Mouse (Mus musculus) CH12.LX (cell line): ENCODE data around the gene Map2k4. TPM values are rescaled to one million over a fixed set of nuclear protein-coding genes. Genes with fewer than 3 reads are reported as not detected.

ENCODE experiments used
- DNase-seq: peaks from one replicate; pipeline ENCODE4 v3.0.0-alpha.2; 2013; ENCODE audit errors: extremely low read depth
- H3K27ac ChIP-seq: 2 replicates; pipeline ENCODE4 v1.5.1; 2012; ENCODE audit warnings: low read depth, mild to moderate bottlenecking, control low read depth, moderate library complexity; ENCODE audit not compliant: insufficient read depth
- H3K27me3 ChIP-seq: replicated peaks from 2 replicates; pipeline ENCODE3; 2012; ENCODE audit warnings: inconsistent platforms
- H3K36me3 ChIP-seq, 2 experiments: replicated peaks in 1 of 2; 2 replicates each; pipeline versions ENCODE3 to v1.6.1; 2012; ENCODE audit warnings: inconsistent platforms in 1 of 2, low read length in 1 of 2, mild to moderate bottlenecking in 1 of 2, mixed read lengths in 1 of 2, moderate library complexity in 1 of 2; ENCODE audit not compliant: control insufficient read depth in 1 of 2, insufficient read depth in 1 of 2
- H3K4me1 ChIP-seq, 2 experiments: 2 replicates each; pipeline ENCODE4 v1.6.1; 2012; ENCODE audit warnings: inconsistent platforms in 1 of 2, moderate library complexity in 1 of 2; ENCODE audit not compliant: insufficient read depth in 2 of 2, control insufficient read depth in 1 of 2
- H3K4me2 ChIP-seq: 2 replicates; pipeline ENCODE4 v1.6.1; 2012; ENCODE audit warnings: low read depth, mild to moderate bottlenecking, control low read depth; ENCODE audit not compliant: poor library complexity, insufficient read depth, severe bottlenecking
- H3K4me3 ChIP-seq, 3 experiments: fragments of 150-350 bp in 1 of 3; sonication (generic) in 1 of 3; replicated peaks in 1 of 3; 2 replicates each; pipeline versions ENCODE3 to v1.5.1; 2011 to 2012; ENCODE audit warnings: low read depth in 2 of 3, low read length in 2 of 3, mild to moderate bottlenecking in 2 of 3, moderate library complexity in 2 of 3, control low read depth in 1 of 3, improper control_type of control experiment in 1 of 3, inconsistent platforms in 1 of 3, mixed read lengths in 1 of 3; ENCODE audit not compliant: poor library complexity in 1 of 3
- H3K79me2 ChIP-seq: replicated peaks from 2 replicates; pipeline ENCODE4 v1.6.1; 2012; ENCODE audit warnings: mild to moderate bottlenecking, moderate library complexity; ENCODE audit not compliant: control insufficient read depth, poor library complexity, insufficient read depth, severe bottlenecking; ENCODE audit errors: extremely low read depth
- H3K9ac ChIP-seq: 2 replicates; pipeline ENCODE4 v1.6.1; 2012; ENCODE audit warnings: low read depth, mild to moderate bottlenecking, control low read depth, moderate library complexity; ENCODE audit not compliant: insufficient read depth
- H3K9me3 ChIP-seq: replicated peaks from 2 replicates; pipeline ENCODE3; 2012; ENCODE audit warnings: low read length, inconsistent platforms, mixed read lengths
- CHD2 ChIP-seq: IDR thresholded peaks from 2 replicates; pipeline ENCODE4 v1.6.1; 2011; ENCODE audit warnings: low read length, improper control_type of control experiment
- CTCF ChIP-seq, 2 experiments: IDR thresholded peaks in 1 of 2; conservative IDR thresholded peaks in 1 of 2; 2 replicates each; pipeline ENCODE4 v1.5.1; 2011 to 2012; ENCODE audit warnings: low read depth in 2 of 2, low read length in 2 of 2, improper control_type of control experiment in 1 of 2, inconsistent platforms in 1 of 2, mild to moderate bottlenecking in 1 of 2, moderate library complexity in 1 of 2
- E2F4 ChIP-seq: IDR thresholded peaks from 2 replicates; pipeline ENCODE4 v1.6.1; 2011; ENCODE audit warnings: low read depth, low read length, improper control_type of control experiment; ENCODE audit not compliant: insufficient replicate concordance
- ELF1 ChIP-seq: IDR thresholded peaks from 2 replicates; pipeline ENCODE4 v1.6.1; 2014; ENCODE audit warnings: low read depth, mild to moderate bottlenecking, inconsistent platforms, low read length, improper control_type of control experiment
- EP300 ChIP-seq: IDR thresholded peaks from 2 replicates; pipeline ENCODE4 v1.6.1; 2011; ENCODE audit warnings: low read length, improper control_type of control experiment
- ETS1 ChIP-seq: conservative IDR thresholded peaks from 2 replicates; pipeline ENCODE4 v1.6.1; 2012; ENCODE audit warnings: low read depth, mild to moderate bottlenecking, inconsistent platforms, low read length, improper control_type of control experiment, moderate library complexity
- HCFC1 ChIP-seq: IDR thresholded peaks from 2 replicates; pipeline ENCODE4 v1.6.1; 2012; ENCODE audit warnings: low read depth, mild to moderate bottlenecking, inconsistent platforms, low read length, improper control_type of control experiment
- IRF4 ChIP-seq: IDR thresholded peaks from 2 replicates; pipeline ENCODE4 v1.6.1; 2014; ENCODE audit warnings: low read depth, mild to moderate bottlenecking, inconsistent platforms, low read length, improper control_type of control experiment
- JUND ChIP-seq: conservative IDR thresholded peaks from 2 replicates; pipeline ENCODE4 v1.6.1; 2011; ENCODE audit warnings: low read depth, low read length, improper control_type of control experiment
- MAFK ChIP-seq: IDR thresholded peaks from 2 replicates; pipeline ENCODE4 v1.6.1; 2011; ENCODE audit warnings: low read length, improper control_type of control experiment; ENCODE audit not compliant: insufficient replicate concordance
- MAX ChIP-seq: IDR thresholded peaks from 2 replicates; pipeline ENCODE4 v1.6.1; 2011; ENCODE audit warnings: low read length, improper control_type of control experiment
- MAZ ChIP-seq: IDR thresholded peaks from 2 replicates; pipeline ENCODE4 v1.6.1; 2012; ENCODE audit warnings: low read depth, mild to moderate bottlenecking, inconsistent platforms, low read length, improper control_type of control experiment, moderate library complexity
- MEF2A ChIP-seq: IDR thresholded peaks from 2 replicates; pipeline ENCODE4 v1.6.1; 2014; ENCODE audit warnings: low read depth, mild to moderate bottlenecking, inconsistent platforms, low read length, improper control_type of control experiment, borderline replicate concordance
- MYC ChIP-seq: IDR thresholded peaks from 2 replicates; pipeline ENCODE4 v1.6.1; 2011; ENCODE audit warnings: low read depth, mild to moderate bottlenecking, improper control_type of control experiment, low read length
- NELFE ChIP-seq: IDR thresholded peaks from 2 replicates; pipeline ENCODE4 v1.6.1; 2011; ENCODE audit warnings: low read depth, low read length, improper control_type of control experiment
- PAX5 ChIP-seq: IDR thresholded peaks from 2 replicates; pipeline ENCODE4 v1.6.1; 2012; ENCODE audit warnings: low read length, inconsistent platforms, mixed read lengths
- POLR2A ChIP-seq: IDR thresholded peaks from 2 replicates; pipeline ENCODE4 v1.6.1; 2011; ENCODE audit warnings: low read depth, mild to moderate bottlenecking, improper control_type of control experiment, low read length
- POLR2AphosphoS2 ChIP-seq: IDR thresholded peaks from 2 replicates; pipeline ENCODE4 v1.6.1; 2011; ENCODE audit warnings: low read depth, low read length, improper control_type of control experiment
- RAD21 ChIP-seq: IDR thresholded peaks from 2 replicates; pipeline ENCODE4 v1.6.1; 2011; ENCODE audit warnings: low read depth, mild to moderate bottlenecking, low read length, improper control_type of control experiment, moderate library complexity
- RCOR1 ChIP-seq: conservative IDR thresholded peaks from 2 replicates; pipeline ENCODE4 v1.6.1; 2012; ENCODE audit warnings: low read depth, mild to moderate bottlenecking, inconsistent platforms, low read length, improper control_type of control experiment
- SIN3A ChIP-seq: IDR thresholded peaks from 2 replicates; pipeline ENCODE4 v1.6.1; 2012; ENCODE audit warnings: low read length, improper control_type of control experiment, inconsistent platforms
- TBP ChIP-seq: conservative IDR thresholded peaks from 2 replicates; pipeline ENCODE4 v1.6.1; 2011; ENCODE audit warnings: low read depth, low read length, improper control_type of control experiment
- UBTF ChIP-seq: IDR thresholded peaks from 2 replicates; pipeline ENCODE4 v1.6.1; 2012; ENCODE audit warnings: low read depth, mild to moderate bottlenecking, inconsistent platforms, low read length, improper control_type of control experiment, moderate library complexity
- USF1 ChIP-seq: IDR thresholded peaks from 2 replicates; pipeline ENCODE4 v1.6.1; 2014; ENCODE audit warnings: low read depth, mild to moderate bottlenecking, inconsistent platforms, low read length, improper control_type of control experiment
- ZKSCAN1 ChIP-seq: IDR thresholded peaks from 2 replicates; pipeline ENCODE4 v1.6.1; 2012; ENCODE audit warnings: low read depth, inconsistent platforms, low read length, improper control_type of control experiment, borderline replicate concordance
- ZMIZ1 ChIP-seq: IDR thresholded peaks from 2 replicates; pipeline ENCODE4 v1.6.1; 2012; ENCODE audit warnings: low read depth, mild to moderate bottlenecking, inconsistent platforms, low read length, improper control_type of control experiment
- ZNF384 ChIP-seq: IDR thresholded peaks from 2 replicates; pipeline ENCODE4 v1.6.1; 2012; ENCODE audit warnings: low read depth, low read length, improper control_type of control experiment, inconsistent platforms
- dilution Hi-C: fragments of 300-500 bp; cut with MboI; formaldehyde crosslinking; loops from 2 replicates; pipeline ENCODE4 v1.14.3; 2020; ENCODE audit warnings: low sequenced_read_pairs; ENCODE audit not compliant: extremely low pct_unique_long_range_greater_than_20kb, extremely low pct_ligation_motif_present
- in situ Hi-C: fragments of 300-500 bp; cut with MboI; formaldehyde crosslinking; loops from 3 replicates; pipeline ENCODE4 v1.14.3; 2019; ENCODE audit warnings: low sequenced_read_pairs, low pct_ligation_motif_present, low pct_unique_long_range_greater_than_20kb, mixed read lengths
- polyA plus RNA-seq: library from polyadenylated mRNA; unstranded; fragments of >175 nt; gene quantifications from 2 replicates; pipeline ENCODE4 v1.2.1, GENCODE M21; 2012; ENCODE audit warnings: low read depth; ENCODE audit not compliant: insufficient read length
- total RNA-seq, 2 experiments: library from RNA; depleted of rRNA; stranded (reverse); fragments of 300-350 nt in 1 of 2; fragments of >200 nt in 1 of 2; gene quantifications; 2 replicates each; pipeline ENCODE4 v1.2.3; 2012 to 2014

Gene Map2k4
- total and polyA plus RNA-seq, 3 experiments: 27.2 to 50.0 (median 43.3) TPM

- peaks cover 23 to 55% of the 10 kb centered on the region in 2 experiments for H3K36me3 ChIP-seq
- H3K9me3 ChIP-seq: no peaks in the 10 kb centered on the region
- no peaks in the 10 kb centered on the region for H3K27me3 ChIP-seq
- H3K27ac ChIP-seq: no peak overlapping the region
- no peak for TF ChIP-seq MAFK
- no peak for TF ChIP-seq NELFE
- TF ChIP-seq POLR2A: no peak
- TF ChIP-seq MEF2A: no peak
- no peak for TF ChIP-seq ELF1
- TF ChIP-seq JUND: no peak
- no peak for TF ChIP-seq EP300
- no peak for TF ChIP-seq E2F4
- no peak for TF ChIP-seq ZKSCAN1
- H3K4me2 ChIP-seq: no peak overlapping the region
- no peak for DNase-seq
- peaks cover 0 to 37% of the 10 kb centered on the region in 2 experiments; a peak in 2 of 4 replicates for H3K4me1 ChIP-seq
- H3K79me2 ChIP-seq: peaks cover 36% of the 10 kb centered on the region
- in situ Hi-C loops (no loop called here), dilution Hi-C loops (no loop called here)
- H3K9ac ChIP-seq: no peak overlapping the region
- no peak overlapping the region for H3K4me3 ChIP-seq
These were observed 6.5 kb downstream of the Map2k4 start for GRCm38 (mm10) chr11:65781596-65781995.

- no peak overlapping the region for H3K27ac ChIP-seq
- no peak overlapping the region for H3K4me2 ChIP-seq
- in situ Hi-C loops (no loop called here), dilution Hi-C loops (no loop called here)
- no peak overlapping the region for H3K9ac ChIP-seq
- H3K4me3 ChIP-seq: no peak overlapping the region
- no peak for TF ChIP-seq RCOR1
- TF ChIP-seq POLR2AphosphoS2: no peak
- TF ChIP-seq RAD21: no peak
- no peak for TF ChIP-seq UBTF
- no peak for TF ChIP-seq EP300
- no peak for TF ChIP-seq MYC
- TF ChIP-seq ETS1: no peak
- no peak for TF ChIP-seq TBP
- H3K79me2 ChIP-seq: peaks cover 19% of the 10 kb centered on the region
- H3K36me3 ChIP-seq: peaks cover 19 to 49% of the 10 kb centered on the region in 2 experiments
- DNase-seq: no peak
- peaks cover 0 to 27% of the 10 kb centered on the region in 2 experiments; a peak in 2 of 4 replicates for H3K4me1 ChIP-seq
- no peaks in the 10 kb centered on the region for H3K27me3 ChIP-seq
- H3K9me3 ChIP-seq: no peaks in the 10 kb centered on the region
These were observed 8.5 kb downstream of the Map2k4 start for GRCm38 (mm10) chr11:65779578-65779977.

GRCm38 (mm10) chr11:65779066-65779465, 9.0 kb downstream of the Map2k4 start:
- peaks cover 18% of the 10 kb centered on the region for H3K79me2 ChIP-seq
- dilution Hi-C loops (no loop called here), in situ Hi-C loops (no loop called here)
- peaks cover 0 to 24% of the 10 kb centered on the region in 2 experiments; a peak in 2 of 4 replicates for H3K4me1 ChIP-seq
- no peaks in the 10 kb centered on the region for H3K9me3 ChIP-seq
- no peak overlapping the region for H3K27ac ChIP-seq
- no peak for TF ChIP-seq USF1
- TF ChIP-seq PAX5: no peak
- TF ChIP-seq POLR2A: no peak
- TF ChIP-seq CHD2: no peak
- TF ChIP-seq MAX: no peak
- TF ChIP-seq RCOR1: no peak
- TF ChIP-seq HCFC1: no peak
- no peak for TF ChIP-seq JUND
- no peak for TF ChIP-seq MYC
- TF ChIP-seq UBTF: no peak
- TF ChIP-seq IRF4: no peak
- TF ChIP-seq RAD21: no peak
- TF ChIP-seq NELFE: no peak
- no peak for TF ChIP-seq SIN3A
- no peak for TF ChIP-seq MAZ
- no peak for TF ChIP-seq EP300
- no peak for TF ChIP-seq CTCF (conservative IDR thresholded peaks at IDR 0.05 in 1 of 2, IDR thresholded peaks at IDR 0.05 in 1 of 2; ENCODE audit: low read depth in 2 of 2, low read length in 2 of 2)
- no peak for TF ChIP-seq ZNF384
- TF ChIP-seq ZMIZ1: no peak
- TF ChIP-seq ZKSCAN1: no peak
- H3K36me3 ChIP-seq: peaks cover 19 to 47% of the 10 kb centered on the region in 2 experiments
- H3K9ac ChIP-seq: no peak overlapping the region
- no peak overlapping the region for H3K4me3 ChIP-seq
- no peak for DNase-seq
- H3K4me2 ChIP-seq: no peak overlapping the region
- no peaks in the 10 kb centered on the region for H3K27me3 ChIP-seq
